15 mouse cellular contexts compared by ENCODE assay signal in the genomic region with DNA sequence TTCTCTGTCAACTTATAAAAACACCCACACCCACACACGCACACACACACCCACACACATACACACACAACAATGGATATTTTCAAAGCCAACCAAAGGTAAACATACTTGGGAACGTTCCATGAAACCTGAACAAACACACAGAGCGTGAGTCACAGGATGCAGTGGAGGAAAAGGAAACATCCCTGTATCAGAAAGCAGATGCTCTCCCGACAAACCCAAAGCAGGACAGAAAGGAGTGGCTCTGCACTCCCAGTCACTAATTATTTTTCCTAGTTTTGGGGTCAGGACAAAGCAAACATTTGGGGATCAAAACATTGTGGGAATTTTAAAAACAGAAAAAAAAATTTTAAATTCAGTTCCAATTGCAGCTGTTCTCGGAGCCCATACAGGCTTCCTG. TPM values are rescaled to one million over a fixed set of nuclear protein-coding genes. Genes with fewer than 3 reads are reported as not detected.
DNase-seq lines count a peak whose midpoint lies in the region; ATAC-seq and TF ChIP-seq lines count a peak whose summit lies in the region.
"Had no signal": no experiment of that assay in that cellular context is flagged by ENCODE, and none has a peak within 500 bp of the region (broad histone marks: within the 10 kb centered on the region; RNA-seq: fewer than 3 reads in every experiment).

No protein-coding gene starts in this region.

- no peak overlapping the region for H3K4me2 ChIP-seq in heart, embryonic 12.5 days
- H3K4me2 ChIP-seq in lung, embryonic 14.5 days = no peak overlapping the region
- H3K4me2 ChIP-seq in hindbrain, embryonic 11.5 days (replicated peaks; ENCODE audit: low read depth, low read length) = no peak overlapping the region
- H3K4me2 ChIP-seq: forebrain, embryonic 15.5 days; liver, embryonic 13.5 days had no signal

- 59% methylated on average over 5 of the region's 5 CpGs for WGBS in heart, embryonic 12.5 days
- 56% methylated on average over 5 of the region's 5 CpGs for WGBS in lung, embryonic 14.5 days
- WGBS in hindbrain, embryonic 11.5 days = 71% methylated on average over 5 of the region's 5 CpGs

- no peak for TF ChIP-seq CTCF in lung, embryonic 14.5 days (IDR thresholded peaks at IDR 0.05; ENCODE audit: low read depth)

- H3K4me1 ChIP-seq in heart, embryonic 12.5 days (replicated peaks) = 0 out of 2 replicates have a peak, but pooled peaks cover 7% of the 10 kb centered on the region
- no peaks in the 10 kb centered on the region for H3K4me1 ChIP-seq in lung, embryonic 14.5 days (ENCODE audit: insufficient read depth)
- H3K4me1 ChIP-seq in hindbrain, embryonic 11.5 days (replicated peaks; ENCODE audit: control insufficient read depth, insufficient read depth, low read length) = no peaks in the 10 kb centered on the region
- H3K4me1 ChIP-seq: forebrain, embryonic 15.5 days; liver, embryonic 13.5 days had no signal

- peaks cover 88% of the 10 kb centered on the region for H3K36me3 ChIP-seq in heart, embryonic 12.5 days
- H3K36me3 ChIP-seq in lung, embryonic 14.5 days (ENCODE audit: insufficient read depth) = peaks cover 85% of the 10 kb centered on the region
- H3K36me3 ChIP-seq in hindbrain, embryonic 11.5 days (ENCODE audit: control insufficient read depth, insufficient read depth, low read length) = no peaks in the 10 kb centered on the region; the same call in 1 of the 2 replicates

- peak; percentile 60; the same call in 1 of the 2 replicates for ATAC-seq in heart, embryonic 12.5 days (ENCODE audit: insufficient number of reproducible peaks, low FRiP score)
- ATAC-seq in lung, embryonic 14.5 days (ENCODE audit: insufficient read depth) = no peak
- ATAC-seq in hindbrain, embryonic 11.5 days (ENCODE audit: low FRiP score) = no peak
- ATAC-seq: forebrain, embryonic 15.5 days; hindbrain, embryonic 16.5 days had no signal

- H3K9me3 ChIP-seq in heart, embryonic 12.5 days (replicated peaks) = no peaks in the 10 kb centered on the region
- H3K9me3 ChIP-seq in lung, embryonic 14.5 days (ENCODE audit: low read depth, low read length) = no peaks in the 10 kb centered on the region
- H3K9me3 ChIP-seq in hindbrain, embryonic 11.5 days (ENCODE audit: control insufficient read depth, low read length) = no peaks in the 10 kb centered on the region
- H3K9me3 ChIP-seq: forebrain, embryonic 15.5 days; liver, embryonic 13.5 days had no signal

- H3K4me3 ChIP-seq in heart, embryonic 12.5 days = no peak overlapping the region
- no peak overlapping the region for H3K4me3 ChIP-seq in lung, embryonic 14.5 days (ENCODE audit: low read depth, low read length)
- no peak overlapping the region for H3K4me3 ChIP-seq in hindbrain, embryonic 11.5 days (ENCODE audit: low read depth, low read length)
- H3K4me3 ChIP-seq: forebrain, embryonic 15.5 days; liver, embryonic 13.5 days had no signal

- H3K27ac ChIP-seq in heart, embryonic 12.5 days (ENCODE audit: poor library complexity, severe bottlenecking) = peak overlapping the region; percentile 56
- H3K27ac ChIP-seq in lung, embryonic 14.5 days (ENCODE audit: low read depth) = no peak overlapping the region
- no peak overlapping the region for H3K27ac ChIP-seq in hindbrain, embryonic 11.5 days (ENCODE audit: low read depth, low read length)
- H3K27ac ChIP-seq: forebrain, embryonic 15.5 days; liver, embryonic 13.5 days had no signal

- H3K27me3 ChIP-seq in heart, embryonic 12.5 days (replicated peaks) = no peaks in the 10 kb centered on the region
- H3K27me3 ChIP-seq in lung, embryonic 14.5 days (ENCODE audit: insufficient read depth, low read length) = no peaks in the 10 kb centered on the region
- no peaks in the 10 kb centered on the region for H3K27me3 ChIP-seq in hindbrain, embryonic 11.5 days (ENCODE audit: control insufficient read depth, insufficient read depth, low read length)
- H3K27me3 ChIP-seq: forebrain, embryonic 15.5 days; liver, embryonic 13.5 days had no signal

- H3K9ac ChIP-seq in heart, embryonic 12.5 days = no peak overlapping the region
- H3K9ac ChIP-seq in lung, embryonic 14.5 days = no peak overlapping the region
- no peak overlapping the region for H3K9ac ChIP-seq in hindbrain, embryonic 11.5 days (ENCODE audit: low read depth, low read length)
- H3K9ac ChIP-seq: forebrain, embryonic 15.5 days; liver, embryonic 13.5 days had no signal

- no peak for DNase-seq in heart, postnatal 4 days
- peak; percentile 46 for DNase-seq in lung, embryonic 14.5 days
- DNase-seq in lung, postnatal 25 days (ENCODE audit: low spot score) = no peak
- peak; percentile 12 for DNase-seq in embryo, embryonic 9.5 days (ENCODE audit: extremely low spot score)
- peak; percentile 26 for DNase-seq in mesoderm, embryonic 11.5 days (ENCODE audit: low read depth, low spot score)
- DNase-seq in hindbrain, embryonic 11.5 days (ENCODE audit: low spot score) = no peak
- no peak for DNase-seq in liver
- DNase-seq: cerebellum, adult 9-11 months; gastrocnemius, postnatal 10 days; liver, embryonic 13.5 days; right cerebral cortex, postnatal 4 days had no signal

RNA-seq across cellular contexts. Expression of a gene that starts 38.1 kb away (rescaled TPM):
- polyA plus RNA-seq in heart, embryonic 12.5 days (2016; fragmentation: Nextera tagmentation; extraction: Ambion mirVana) = 8.7 and 9.8 TPM in 2 replicates
- total RNA-seq in heart, postnatal 4 days (2021) = 10 to 100 TPM; 14.6 to 20.4 TPM
- polyA plus RNA-seq in lung, embryonic 14.5 days (2014; fragmentation: Nextera tagmentation; extraction: Ambion mirVana) = 55.7 and 55.9 TPM in 2 replicates
- 0.77 and 1.0 TPM in 2 replicates for polyA plus RNA-seq in hindbrain, embryonic 11.5 days (2014; fragmentation: Nextera tagmentation; extraction: Ambion mirVana)
- total RNA-seq: megakaryocyte, adult 5-6 weeks had no signal

Comparison
In these comparisons a context has a peak if more than half of its experiments do, and no peak if none do; other contexts are left out.
1. DNase-seq: peak in lung, embryonic 14.5 days (single experiment), embryo, embryonic 9.5 days (single experiment) and mesoderm, embryonic 11.5 days (single experiment); none in heart, postnatal 4 days (single experiment), lung, postnatal 25 days (single experiment), hindbrain, embryonic 11.5 days (single experiment) and liver (single experiment).